12 mouse cellular contexts compared by ENCODE assay signal in genomic region chr17:70838031-70838430, GRCm38 (mm10).
"Had no signal": no experiment of that assay in that cellular context is flagged by ENCODE, and none has a peak within 500 bp of the region (broad histone marks: within the 10 kb centered on the region; RNA-seq: fewer than 3 reads in every experiment).

No protein-coding gene starts in this region.

- H3K4me2 ChIP-seq: limb, embryonic 13.5 days; neural tube, embryonic 15.5 days had no signal

- H3K36me3 ChIP-seq: neural tube, embryonic 15.5 days had no signal

- H3K4me3 ChIP-seq: limb, embryonic 13.5 days; midbrain, embryonic 10.5 days; myocyte; neural tube, embryonic 15.5 days had no signal

- DNase-seq: kidney, postnatal 36 days; left cerebral cortex, postnatal 4 days; lung, adult 18-20 months; lung, postnatal 36 days; midbrain, embryonic 14.5 days; thymus, postnatal 4 days had no signal

- H3K27me3 ChIP-seq: limb, embryonic 13.5 days had no signal

- H3K27ac ChIP-seq: kidney, postnatal 0 days; limb, embryonic 13.5 days; liver, embryonic 14.5 days; midbrain, embryonic 10.5 days; neural tube, embryonic 15.5 days had no signal

- H3K9me3 ChIP-seq: limb, embryonic 13.5 days; midbrain, embryonic 10.5 days; neural tube, embryonic 15.5 days had no signal

- H3K9ac ChIP-seq: limb, embryonic 13.5 days; liver, embryonic 14.5 days; neural tube, embryonic 15.5 days had no signal
